Mouse (Mus musculus) midbrain, embryonic 12.5 days (tissue): ENCODE results near the gene Gstcd. TPM values are rescaled to one million over a fixed set of nuclear protein-coding genes. Genes with fewer than 3 reads are reported as not detected.

Source experiments
- ATAC-seq: fragments of 200-750 bp; cut with Nextera tagmentation; 2 replicates; pipeline ENCODE4 v1.8.0; 2017; ENCODE audit warnings: low read depth, moderate TSS enrichment, moderate library complexity; ENCODE audit not compliant: low FRiP score
- H3K27ac ChIP-seq: fragments of 300-500 bp; sonication (generic); replicated peaks from 2 replicates; pipeline ENCODE4 v1.5.1; 2016; ENCODE audit warnings: mild to moderate bottlenecking
- H3K27me3 ChIP-seq: fragments of 300-500 bp; sonication (generic); 2 replicates; pipeline ENCODE4 v1.6.1; 2016; ENCODE audit warnings: mild to moderate bottlenecking
- H3K36me3 ChIP-seq: fragments of 300-500 bp; sonication (generic); 2 replicates; pipeline ENCODE4 v1.6.1; 2016
- H3K4me1 ChIP-seq: fragments of 300-500 bp; sonication (generic); 2 replicates; pipeline ENCODE4 v1.6.1; 2016
- H3K4me2 ChIP-seq: fragments of 300-500 bp; sonication (generic); replicated peaks from 2 replicates; pipeline ENCODE4 v1.6.1; 2016; ENCODE audit warnings: mild to moderate bottlenecking, moderate library complexity
- H3K4me3 ChIP-seq: fragments of 300-500 bp; sonication (generic); 2 replicates; pipeline ENCODE4 v1.5.1; 2016; ENCODE audit warnings: mild to moderate bottlenecking
- H3K9ac ChIP-seq: fragments of 300-500 bp; sonication (generic); replicated peaks from 2 replicates; pipeline ENCODE4 v1.6.1; 2016; ENCODE audit warnings: mild to moderate bottlenecking, moderate library complexity
- H3K9me3 ChIP-seq: fragments of 300-500 bp; sonication (generic); 2 replicates; pipeline ENCODE4 v1.6.1; 2016; ENCODE audit warnings: mild to moderate bottlenecking
- WGBS: fragments of 180-500 bp; shearing (Covaris S2); methylation state at CpG from one replicate; pipeline ENCODE4 v1.1.7; 2016; 5-methylcytosine and 5-hydroxymethylcytosine counted together
- polyA plus RNA-seq: library from polyadenylated mRNA; unstranded; fragments of >200 nt; fragmentation: Nextera tagmentation; extraction: Ambion mirVana; gene quantifications from 2 replicates; pipeline ENCODE4 v1.2.1, GENCODE M21; 2016

Gstcd gene
- polyA plus RNA-seq, 1 experiment from 2014 or later, result 8.5 TPM

DNA sequence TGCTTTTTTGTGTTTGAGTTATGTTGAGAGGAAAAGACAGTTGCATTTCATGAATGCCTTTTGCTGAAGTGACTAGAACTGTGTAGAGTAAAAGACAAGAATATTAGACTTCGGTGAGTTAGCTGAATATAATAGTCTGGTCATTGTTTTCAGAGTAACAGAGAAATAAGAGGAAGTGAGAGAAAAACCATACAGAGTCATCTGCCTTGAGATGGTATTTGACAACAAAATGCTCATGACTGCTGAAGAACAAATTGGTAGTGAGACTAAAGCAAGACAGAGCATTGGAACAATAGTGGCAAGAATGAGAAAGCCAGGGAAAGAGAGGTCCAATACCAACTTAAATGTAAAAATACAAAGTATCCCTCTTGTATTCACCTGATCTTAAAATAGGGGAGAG is 1.1 kb upstream of the Gstcd start:
- H3K27ac ChIP-seq, result no peak overlapping the region
- peak overlapping the region; percentile 61 for H3K4me2 ChIP-seq

DNA sequence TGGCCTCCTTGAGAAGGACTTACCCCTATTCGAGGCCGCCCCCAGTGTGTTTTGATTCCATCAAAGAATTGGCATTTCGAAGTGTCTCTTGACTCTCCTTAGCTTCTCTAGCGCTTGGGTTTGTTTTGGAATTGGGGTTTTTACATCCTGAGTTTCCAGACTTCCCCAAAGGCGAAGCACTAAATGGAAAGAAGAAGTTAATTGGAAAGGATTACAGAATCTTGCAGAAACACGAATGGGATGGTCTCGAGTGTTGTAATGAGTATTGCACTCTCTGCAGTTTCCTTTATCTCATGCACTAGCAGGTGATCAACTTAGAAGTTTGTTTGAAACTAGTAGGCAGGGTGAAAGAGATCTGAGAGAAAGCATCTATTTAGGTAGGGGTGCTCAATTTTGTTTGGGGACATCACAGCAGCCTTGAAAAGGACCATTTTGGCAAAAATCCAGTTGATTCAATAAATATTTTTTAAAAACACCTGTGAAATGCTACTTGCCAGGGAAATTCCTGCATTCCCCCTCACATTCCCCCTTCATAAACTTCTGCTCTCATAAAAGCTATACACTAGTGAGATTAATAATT is 531 bp upstream of the Gstcd start:
- Histone ChIP-seq H3K4me1 (peaks cover 20% of the 10 kb centered on the region), H3K9ac (peak overlapping the region; percentile 96), H3K36me3 (peaks cover 10% of the 10 kb centered on the region; the same call in 1 of the 2 replicates), H3K9me3 (no peaks in the 10 kb centered on the region), H3K27me3 (no peaks in the 10 kb centered on the region), H3K27ac (peak overlapping the region; percentile 99), H3K4me2 (peak overlapping the region; percentile 61), H3K4me3 (peak overlapping the region; percentile 94)
- ATAC-seq, result no peak
- WGBS, result 1% methylated on average over 7 of the region's 7 CpGs

More for the DNA sequence above, 1.1 kb upstream of the Gstcd start:
- Histone ChIP-seq H3K4me3 (peak overlapping the region; percentile 94), H3K4me1 (peaks cover 20% of the 10 kb centered on the region), H3K27me3 (no peaks in the 10 kb centered on the region), H3K9me3 (no peaks in the 10 kb centered on the region), H3K36me3 (peaks cover 13% of the 10 kb centered on the region), H3K9ac (peak overlapping the region; percentile 96)
- WGBS, result 80% methylated on average over 1 of the region's 1 CpGs
- ATAC-seq, result no peak

DNA sequence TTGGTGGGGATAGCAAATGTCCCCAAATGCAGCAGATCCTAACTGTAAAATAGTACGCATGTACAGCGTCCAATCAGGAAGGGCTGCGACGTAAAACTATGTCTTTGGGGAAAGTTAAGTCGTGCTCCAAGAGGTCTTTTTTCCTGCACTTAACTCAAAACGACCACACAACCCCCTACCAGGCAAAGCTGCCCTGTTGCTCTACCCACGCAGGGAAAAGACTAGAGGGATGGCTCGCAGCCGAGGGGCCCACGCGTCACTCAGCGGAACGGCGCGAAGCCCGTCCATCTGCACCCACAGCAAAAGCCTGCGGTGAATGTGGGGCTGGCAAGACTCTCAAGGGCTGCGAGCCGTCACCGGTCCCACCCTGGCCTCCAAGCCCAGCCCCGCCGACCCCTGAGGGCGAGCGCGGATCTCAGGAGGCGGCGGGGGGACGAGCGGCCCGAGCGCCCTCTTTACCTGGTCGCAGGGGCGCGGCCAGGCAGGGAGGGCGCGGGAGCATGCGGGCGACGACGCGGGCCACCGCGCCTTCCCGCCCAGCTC is 641 bp downstream of the Gstcd start:
- no peaks in the 10 kb centered on the region for H3K9me3 ChIP-seq
- under 1% methylated on average over 44 of the region's 44 CpGs for WGBS
- H3K27ac ChIP-seq, result peak overlapping the region; percentile 99
- H3K9ac ChIP-seq, result peak overlapping the region; percentile 96
- H3K36me3 ChIP-seq, result peaks cover 3% of the 10 kb centered on the region; the same call in 1 of the 2 replicates
- H3K27me3 ChIP-seq, result no peaks in the 10 kb centered on the region
- peaks cover 20% of the 10 kb centered on the region for H3K4me1 ChIP-seq
- ATAC-seq, result no peak; the same call in 1 of the 2 replicates
- H3K4me3 ChIP-seq, result peak overlapping the region; percentile 94
- H3K4me2 ChIP-seq, result peak overlapping the region; percentile 61

DNA sequence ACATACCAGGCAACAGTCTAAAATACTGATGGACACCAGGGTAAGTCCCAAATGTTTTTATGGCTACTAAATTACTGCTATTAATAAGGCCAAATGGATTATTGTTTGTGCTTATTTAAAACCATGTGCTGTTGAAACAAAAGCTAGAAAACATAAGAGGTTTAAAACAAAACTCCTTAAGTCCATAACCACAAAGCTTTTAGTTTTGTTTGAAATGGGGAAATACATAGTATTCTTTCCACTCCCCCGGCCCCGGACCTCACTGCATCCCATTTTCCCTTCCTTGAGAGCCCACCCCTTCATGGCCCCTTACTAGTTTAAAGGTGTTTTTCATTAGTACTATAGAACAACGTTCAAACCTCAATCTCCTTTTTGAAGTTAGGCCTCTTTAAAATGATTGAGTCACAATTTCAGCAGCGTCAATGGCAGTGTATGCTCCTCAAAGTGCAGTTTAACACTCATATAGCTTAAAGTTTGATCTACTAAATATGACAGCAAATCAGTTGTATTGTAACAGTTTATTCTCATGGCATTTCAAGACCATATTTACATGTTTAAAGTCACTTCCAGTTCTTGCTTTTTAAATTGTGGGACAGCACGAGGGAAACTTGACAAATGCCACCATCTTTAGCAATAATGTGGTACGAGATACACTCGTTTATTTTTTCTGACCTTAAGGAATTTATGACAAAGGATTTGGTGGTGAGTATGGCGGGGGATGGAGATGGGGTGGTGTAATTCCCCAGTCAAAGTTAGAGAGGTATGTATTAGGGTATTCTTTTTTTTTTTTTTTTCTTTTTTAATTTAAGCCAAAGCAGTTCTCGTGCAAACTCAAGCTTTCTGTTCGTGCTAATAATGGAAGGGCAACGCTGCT is 1.3 kb downstream of the Gstcd start:
- no peaks in the 10 kb centered on the region for H3K27me3 ChIP-seq
- H3K4me1 ChIP-seq, result peaks cover 20% of the 10 kb centered on the region
- H3K4me2 ChIP-seq, result peak overlapping the region; percentile 61
- no peak for ATAC-seq
- H3K9ac ChIP-seq, result peak overlapping the region; percentile 96
- no peaks in the 10 kb centered on the region for H3K36me3 ChIP-seq
- 8% methylated on average over 11 of the region's 11 CpGs for WGBS
- H3K4me3 ChIP-seq, result peak overlapping the region; percentile 94
- peak overlapping the region; percentile 99; the same call in 1 of the 2 replicates for H3K27ac ChIP-seq
- no peaks in the 10 kb centered on the region for H3K9me3 ChIP-seq

DNA sequence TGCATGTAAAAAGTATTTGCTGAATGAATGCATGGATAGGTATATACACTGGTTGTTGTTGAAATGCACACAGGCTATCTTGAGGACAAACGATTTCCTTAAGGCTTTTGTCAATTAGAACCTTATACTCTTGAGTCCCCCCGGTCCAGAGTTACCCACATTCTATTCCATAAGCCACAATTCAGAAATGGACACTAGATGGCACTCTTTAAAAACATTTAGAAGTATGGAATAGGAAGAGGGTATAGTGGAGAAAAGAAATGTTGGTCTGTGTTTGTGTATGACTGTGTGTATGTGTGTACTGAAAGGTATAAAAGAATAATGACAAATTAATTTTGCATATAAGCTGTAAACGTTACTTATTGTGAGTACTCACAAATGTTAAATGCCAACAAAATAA is 6.0 kb downstream of the Gstcd start:
- Histone ChIP-seq H3K9me3 (no peaks in the 10 kb centered on the region), H3K4me3 (no peak overlapping the region), H3K27me3 (no peaks in the 10 kb centered on the region), H3K36me3 (peaks cover 26% of the 10 kb centered on the region), H3K9ac (no peak overlapping the region), H3K27ac (no peak overlapping the region), H3K4me1 (peaks cover 8% of the 10 kb centered on the region; the same call in 1 of the 2 replicates), H3K4me2 (no peak overlapping the region)
- WGBS, result 74% methylated on average over 3 of the region's 3 CpGs
- peak; percentile 47; the same call in 1 of the 2 replicates for ATAC-seq

DNA sequence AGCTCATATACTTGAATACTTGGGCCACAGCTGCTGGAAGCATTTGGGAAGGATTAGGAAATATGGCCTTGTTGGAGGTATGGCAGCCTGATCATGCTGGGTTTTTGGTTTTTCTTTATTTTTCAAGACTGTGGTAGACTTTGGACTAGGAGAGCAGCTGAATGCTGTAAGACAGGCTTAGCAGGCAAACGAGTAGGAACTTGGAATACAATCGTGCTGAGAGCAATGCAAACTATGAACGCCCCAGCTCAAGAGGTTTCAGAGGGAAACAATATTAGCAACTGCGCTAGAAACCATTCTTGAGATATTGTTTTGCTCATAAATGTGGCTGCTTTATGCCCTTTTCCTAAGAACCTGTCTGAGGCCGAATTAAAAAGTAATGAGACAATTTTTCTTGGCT is 9.1 kb downstream of the Gstcd start:
- Histone ChIP-seq H3K27ac (no peak overlapping the region), H3K4me2 (no peak overlapping the region), H3K9ac (no peak overlapping the region), H3K9me3 (no peaks in the 10 kb centered on the region), H3K4me3 (no peak overlapping the region), H3K36me3 (peaks cover 26% of the 10 kb centered on the region), H3K27me3 (no peaks in the 10 kb centered on the region), H3K4me1 (no peaks in the 10 kb centered on the region)
- ATAC-seq, result no peak
- WGBS, result 90% methylated on average over 5 of the region's 5 CpGs

DNA sequence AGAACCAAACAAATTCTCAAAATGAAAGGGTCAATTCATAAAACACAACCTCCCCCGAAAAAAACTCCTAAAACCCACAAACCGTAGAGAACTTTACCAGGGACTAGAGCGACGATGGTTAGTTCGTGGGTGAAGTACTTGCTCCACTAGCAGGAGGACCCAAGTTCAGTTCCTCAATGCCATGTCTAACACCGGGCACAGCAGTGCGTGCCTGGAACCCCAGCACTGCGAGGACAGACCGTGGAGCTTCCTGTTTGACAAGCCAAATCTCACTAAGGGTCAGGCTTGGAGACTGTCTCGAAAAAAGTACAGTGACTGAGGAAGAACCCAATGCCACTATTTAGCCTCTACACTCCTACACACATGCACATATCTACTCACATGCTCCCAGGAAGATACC is 16.3 kb downstream of the Gstcd start:
- no peak overlapping the region for H3K4me3 ChIP-seq
- peaks cover 14% of the 10 kb centered on the region for H3K36me3 ChIP-seq
- no peak overlapping the region for H3K27ac ChIP-seq
- no peak for ATAC-seq
- no peaks in the 10 kb centered on the region for H3K9me3 ChIP-seq
- H3K27me3 ChIP-seq, result no peaks in the 10 kb centered on the region
- H3K4me1 ChIP-seq, result no peaks in the 10 kb centered on the region
- H3K9ac ChIP-seq, result no peak overlapping the region
- 94% methylated on average over 10 of the region's 10 CpGs for WGBS
- H3K4me2 ChIP-seq, result no peak overlapping the region

DNA sequence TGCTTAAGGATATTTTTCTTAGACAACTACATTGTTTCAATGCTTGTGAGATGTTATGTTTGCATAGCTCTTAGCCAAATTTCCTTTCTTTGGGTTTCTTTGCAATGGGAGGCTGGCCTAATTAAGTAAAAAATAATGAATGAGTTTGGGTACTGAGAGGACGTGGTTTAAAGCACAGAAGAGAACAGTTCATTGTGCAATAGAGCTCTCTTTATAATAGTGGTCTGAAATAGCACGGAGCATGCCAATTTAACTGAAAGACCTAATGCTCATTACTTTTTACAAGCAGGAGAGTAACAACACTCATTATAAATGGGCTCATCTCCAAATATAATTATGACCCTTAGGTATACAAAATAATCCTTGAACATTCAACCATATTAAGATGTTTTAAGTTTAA is 39.8 kb downstream of the Gstcd start:
- peak; percentile 47; the same call in 1 of the 2 replicates for ATAC-seq

DNA sequence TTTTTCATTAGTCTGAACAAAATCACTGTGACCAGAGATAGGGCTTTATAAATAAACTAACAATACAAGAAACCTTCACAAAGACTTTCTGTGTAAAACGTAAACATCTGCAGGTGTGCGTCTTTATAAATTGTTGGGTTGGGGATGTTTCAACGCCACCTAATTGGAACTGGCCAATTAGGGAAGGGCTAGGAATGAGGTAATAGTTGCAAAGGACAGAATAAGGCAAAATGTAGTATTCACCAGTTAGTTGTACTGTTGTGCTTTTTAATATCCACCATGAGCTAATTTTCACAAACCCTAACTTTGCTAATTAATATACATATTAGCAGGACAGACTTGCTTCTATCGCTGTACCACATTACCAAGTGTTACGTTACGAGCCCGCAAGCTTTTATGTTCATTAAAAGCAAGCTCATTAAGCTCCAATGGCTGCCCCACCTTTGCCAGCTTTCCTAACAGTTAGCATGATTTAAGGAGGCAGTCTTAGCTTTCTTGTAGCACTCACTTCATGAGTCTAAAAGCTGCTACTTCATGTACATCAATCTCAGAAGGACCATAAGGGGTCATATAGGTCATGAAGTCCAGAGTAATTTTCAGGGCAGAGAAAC is 58.6 kb downstream of the Gstcd start:
- no peak for ATAC-seq
- Histone ChIP-seq H3K27ac (no peak overlapping the region), H3K4me2 (no peak overlapping the region), H3K4me1 (peaks cover 3% of the 10 kb centered on the region; the same call in 1 of the 2 replicates), H3K4me3 (no peak overlapping the region), H3K9ac (no peak overlapping the region), H3K36me3 (no peaks in the 10 kb centered on the region), H3K9me3 (no peaks in the 10 kb centered on the region), H3K27me3 (no peaks in the 10 kb centered on the region)
- WGBS, result 94% methylated on average over 7 of the region's 7 CpGs

More for the DNA sequence above, 39.8 kb downstream of the Gstcd start:
- no peaks in the 10 kb centered on the region for H3K4me1 ChIP-seq
- H3K27me3 ChIP-seq, result no peaks in the 10 kb centered on the region
- peaks cover 13% of the 10 kb centered on the region; the same call in 1 of the 2 replicates for H3K36me3 ChIP-seq
- WGBS, result 85% methylated on average over 2 of the region's 2 CpGs
- H3K4me2 ChIP-seq, result no peak overlapping the region
- H3K9ac ChIP-seq, result no peak overlapping the region
- no peak overlapping the region for H3K27ac ChIP-seq
- no peak overlapping the region for H3K4me3 ChIP-seq
- H3K9me3 ChIP-seq, result no peaks in the 10 kb centered on the region

DNA sequence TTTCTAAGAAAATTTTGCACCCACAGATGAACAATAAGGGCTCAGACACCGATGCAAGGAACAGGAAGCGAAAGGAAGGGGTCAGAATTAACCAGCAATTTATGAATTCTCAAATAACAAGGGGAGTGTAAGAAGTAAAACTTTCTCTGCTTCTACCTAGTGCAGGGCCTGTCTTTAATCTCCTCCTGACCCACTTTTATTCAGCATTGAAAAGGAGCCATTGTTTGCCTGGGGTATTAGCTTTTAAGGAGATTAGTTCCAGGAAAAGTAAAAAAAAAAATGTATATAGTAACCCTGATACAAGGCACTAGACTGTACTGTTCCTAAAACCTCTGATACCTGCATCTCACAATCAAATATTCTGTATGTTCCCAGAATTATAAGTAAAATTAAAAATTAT is 64.9 kb downstream of the Gstcd start:
- Histone ChIP-seq H3K27ac (0 out of 2 replicates have a peak overlapping the region, but pooled peaks have one; percentile 30), H3K4me1 (peaks cover 8% of the 10 kb centered on the region; the same call in 1 of the 2 replicates), H3K36me3 (no peaks in the 10 kb centered on the region), H3K9me3 (no peaks in the 10 kb centered on the region), H3K9ac (no peak overlapping the region), H3K4me3 (no peak overlapping the region), H3K27me3 (no peaks in the 10 kb centered on the region), H3K4me2 (0 out of 2 replicates have a peak overlapping the region, but pooled peaks have one; percentile 11)
- WGBS, result 34% methylated on average over 2 of the region's 2 CpGs
- ATAC-seq, result peak; percentile 53; the same call in 1 of the 2 replicates

DNA sequence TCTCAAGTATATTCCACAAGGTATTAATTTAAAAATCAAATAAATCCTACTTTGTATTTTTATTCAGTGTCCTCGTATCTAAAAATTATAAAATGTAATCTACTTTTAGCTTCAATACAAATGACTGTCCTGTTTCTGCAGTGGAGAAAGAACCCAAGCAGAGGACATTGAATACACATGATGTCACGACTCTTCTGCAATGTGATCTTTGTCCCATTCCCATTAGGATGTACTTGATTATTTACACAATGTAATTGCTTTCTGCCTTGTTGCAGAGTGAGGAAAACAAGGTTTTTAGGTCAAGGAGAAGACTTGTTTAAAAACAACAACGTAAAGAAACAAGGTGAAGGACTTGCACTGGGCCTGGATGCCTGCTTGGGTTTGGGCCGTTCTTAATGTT is 84.6 kb downstream of the Gstcd start:
- WGBS, result 80% methylated on average over 4 of the region's 4 CpGs
- H3K4me2 ChIP-seq, result no peak overlapping the region
- no peak for ATAC-seq
- H3K27ac ChIP-seq, result no peak overlapping the region
- no peak overlapping the region for H3K9ac ChIP-seq
- H3K9me3 ChIP-seq, result no peaks in the 10 kb centered on the region
- peaks cover 13% of the 10 kb centered on the region; the same call in 1 of the 2 replicates for H3K36me3 ChIP-seq
- no peaks in the 10 kb centered on the region for H3K4me1 ChIP-seq
- H3K4me3 ChIP-seq, result no peak overlapping the region
- no peaks in the 10 kb centered on the region for H3K27me3 ChIP-seq
